Mouse (Mus musculus): ENCODE measurements around the gene Lxn. TPM values are rescaled to one million over a fixed set of nuclear protein-coding genes. Genes with fewer than 3 reads are reported as not detected.

Lxn gene
- total RNA-seq, 2 experiments from 2014 or later, result 17.6 to 21.9 TPM

DNA sequence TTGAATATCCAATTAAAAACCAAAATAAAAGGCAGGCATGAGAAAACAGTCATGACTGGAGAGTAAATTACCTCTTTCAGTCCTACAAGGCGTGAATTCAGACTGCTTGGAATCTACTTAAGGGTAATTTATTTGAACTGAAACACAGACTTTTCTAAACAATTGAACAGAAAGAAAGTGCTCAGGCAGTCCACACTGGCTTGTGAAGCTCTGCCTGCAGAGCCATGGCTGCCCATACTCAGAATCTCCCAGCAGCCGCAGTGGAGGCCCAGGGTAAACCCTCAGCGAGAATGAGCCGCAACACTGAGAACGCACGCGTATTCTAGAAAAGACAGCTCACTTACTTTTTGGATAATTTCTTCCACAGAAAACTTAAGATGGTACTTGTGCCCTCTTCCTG lies 1.7 kb downstream of the Lxn start:
- DNase-seq, result no peak

DNA sequence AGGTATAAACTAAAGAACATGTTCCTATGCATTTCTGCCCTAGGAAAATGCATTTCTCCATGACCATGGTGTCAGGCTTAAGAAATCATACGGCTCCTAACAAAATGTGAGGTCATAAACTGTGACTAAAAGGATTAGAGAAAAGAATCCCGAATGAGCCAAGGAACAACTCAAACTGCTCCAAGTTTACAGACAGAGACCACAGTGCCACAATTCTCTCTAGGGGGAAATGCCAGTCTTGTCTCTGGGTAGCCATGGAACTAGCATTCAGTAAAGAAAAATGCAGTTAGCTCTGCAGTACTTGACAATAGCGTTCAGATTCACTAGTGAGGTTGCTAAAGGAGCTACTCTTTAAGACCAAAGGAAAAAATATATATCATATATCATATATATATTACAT lies 3.8 kb downstream of the Lxn start:
- no peak for DNase-seq

DNA sequence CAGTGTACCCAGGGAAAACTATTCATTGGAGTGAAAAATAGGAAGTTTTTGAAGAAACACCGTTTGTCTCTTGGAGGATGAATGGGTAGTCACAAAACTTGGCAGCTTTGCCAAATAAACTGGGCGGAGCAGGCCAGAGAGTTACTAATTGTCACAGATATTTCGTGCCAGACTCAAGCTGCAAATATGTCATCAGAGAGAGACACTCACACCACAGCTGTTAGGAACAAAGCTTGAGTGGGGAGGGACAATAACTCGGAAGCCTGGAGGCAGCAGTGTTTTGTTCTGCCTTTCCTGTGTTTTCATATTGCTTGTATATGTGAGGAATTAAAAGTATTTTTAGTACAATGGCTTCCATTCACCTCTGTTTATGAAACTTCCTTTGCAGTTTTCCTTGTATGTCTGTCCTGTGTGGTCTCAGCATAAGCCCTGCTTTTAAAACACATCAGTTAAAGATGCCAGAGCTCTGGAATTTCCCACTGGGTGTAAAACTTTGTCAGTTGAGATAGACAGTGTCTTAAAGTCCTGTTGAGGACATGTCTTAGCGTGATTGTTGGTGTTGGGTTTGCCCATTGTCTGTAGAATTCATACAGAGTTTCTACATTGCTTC lies 13.0 kb downstream of the Lxn start:
- DNase-seq, result no peak

DNA sequence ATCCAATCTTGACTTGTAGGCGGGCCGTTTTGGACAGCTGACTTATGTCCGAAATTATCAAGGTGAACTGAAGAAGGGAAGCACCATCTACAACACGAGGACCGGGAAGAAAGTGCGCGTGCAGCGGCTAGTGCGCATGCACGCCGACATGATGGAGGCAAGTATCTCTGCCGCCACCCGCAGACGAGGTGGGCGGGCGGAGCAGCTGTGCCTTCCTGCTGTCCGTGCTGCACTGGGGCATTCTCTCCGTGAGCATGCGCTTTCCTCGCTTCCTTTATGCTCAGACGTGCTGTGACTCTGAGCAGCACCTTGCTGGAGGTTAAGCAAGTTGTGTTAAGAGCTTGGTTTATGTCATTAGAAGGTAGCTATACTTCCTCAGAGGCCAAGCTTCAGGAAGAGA lies 14.1 kb downstream of the Lxn start:
- DNase-seq, result no peak

DNA sequence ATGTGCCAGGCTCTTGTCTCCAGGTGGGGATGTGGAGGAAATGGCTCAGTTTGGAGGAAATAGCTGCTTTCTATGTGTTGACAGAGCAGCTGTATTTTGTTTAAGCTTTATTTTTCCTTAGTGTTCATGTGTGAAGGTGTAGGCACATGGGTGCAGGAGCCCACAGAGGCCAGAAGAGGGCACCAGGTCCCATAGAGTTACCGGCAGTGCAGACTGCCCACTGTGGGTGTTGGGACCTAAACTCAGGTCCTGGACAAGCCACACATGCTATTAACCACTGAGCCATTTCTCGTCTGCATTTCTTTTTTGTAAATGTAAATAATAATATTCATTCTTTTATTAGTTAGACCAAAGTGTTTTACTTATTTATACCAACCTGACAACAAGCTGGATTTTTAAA lies 16.6 kb downstream of the Lxn start:
- DNase-seq, result no peak

DNA sequence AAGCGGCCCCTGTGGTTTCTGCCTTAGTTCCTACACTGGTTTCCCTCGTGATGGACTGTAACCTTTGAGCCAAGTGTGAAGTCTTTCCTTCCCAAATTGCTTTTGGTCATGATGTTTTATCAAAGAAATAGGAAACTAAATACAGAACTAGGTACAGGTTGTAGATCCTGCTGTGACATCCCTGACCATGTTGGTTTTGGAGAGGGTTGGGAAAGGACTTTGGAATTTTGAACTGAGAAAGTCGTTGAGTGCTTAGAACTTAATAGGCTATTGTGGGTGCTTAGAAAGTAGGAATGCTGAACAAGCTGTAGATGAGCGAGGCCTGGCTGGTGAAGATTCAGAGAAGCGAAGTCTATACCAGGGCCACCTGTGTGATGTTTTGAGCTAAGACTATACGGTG lies 29.7 kb downstream of the Lxn start:
- no peak for DNase-seq

DNA sequence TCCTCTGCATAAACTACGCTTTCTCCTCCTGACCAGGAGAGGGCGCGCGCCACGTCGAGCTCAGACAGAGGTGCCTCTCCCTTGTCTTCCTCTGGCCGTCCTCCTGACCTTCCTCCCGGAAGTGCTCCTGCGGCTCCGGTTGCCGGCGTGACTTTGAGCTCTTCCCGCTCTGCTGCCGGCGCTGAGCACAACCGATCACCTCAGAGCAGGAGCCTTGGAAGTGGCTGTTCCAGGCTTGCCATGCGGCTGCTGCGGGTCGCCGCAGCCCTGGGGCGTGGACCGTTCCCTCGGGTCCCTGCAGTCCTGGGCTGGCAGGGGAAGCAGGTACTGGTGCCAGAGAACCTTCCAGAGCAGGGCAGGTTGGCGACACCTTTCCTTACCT lies 33.7 kb downstream of the Lxn start, which contains the start of gene Gfm1:
TSS of gene Gfm1 (plus strand) at position 98 of the 382 bp plus-strand sequence.
- peak; percentile 93 for DNase-seq

DNA sequence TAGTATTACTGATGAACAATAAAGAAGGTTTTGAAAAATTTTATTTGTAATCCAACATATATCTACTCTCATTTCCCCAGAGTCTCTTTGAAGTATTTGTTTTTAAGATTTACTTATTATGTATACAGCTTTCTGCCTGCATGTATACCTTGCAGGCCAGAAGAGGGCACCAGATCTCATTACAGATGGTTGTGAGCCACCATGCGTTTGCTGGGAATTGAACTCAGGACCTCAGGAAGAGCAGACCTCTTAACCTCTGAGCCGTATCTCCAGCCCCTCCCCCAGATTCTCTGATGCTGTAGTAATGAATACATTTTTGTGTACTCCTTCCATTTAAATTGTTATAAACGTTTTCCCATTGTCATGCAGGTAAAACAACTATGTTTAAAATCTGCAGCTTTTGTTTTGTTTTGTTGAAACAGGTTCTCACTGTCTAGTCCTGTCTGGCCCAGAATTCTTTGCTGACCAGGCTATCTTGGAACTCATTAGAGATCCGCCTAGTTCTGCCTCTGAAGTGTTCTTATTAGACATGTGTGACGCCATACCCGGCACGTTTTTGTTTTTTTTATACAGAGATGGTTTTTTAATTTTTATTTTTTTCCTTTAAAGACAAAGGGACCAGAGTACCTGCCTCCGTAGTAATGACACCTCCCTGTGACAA lies 34.3 kb downstream of the Lxn start:
- no peak for DNase-seq

Other genes starting within 250 kb of the Lxn start
- gene Mlf1, start 89.8 kb downstream of the Lxn start, total RNA-seq (2021), result 10 to 100 TPM; 13.6 to 55.4 TPM
- gene Gm17402, start 88.8 kb downstream of the Lxn start, total RNA-seq (2021), result not detected
- gene Gfm1, start 33.8 kb downstream of the Lxn start, total RNA-seq (2021), result 100 to 1,000 TPM; 122 to 132 TPM
- 1 to 10 TPM; 1.7 to 1.8 TPM for gene Rarres1, start 51.6 kb upstream of the Lxn start, total RNA-seq (2021)
- gene Mfsd1, start 118.8 kb upstream of the Lxn start, total RNA-seq (2021), result 10 to 100 TPM; 58.7 to 62.8 TPM

Measured in adrenal gland, postnatal 10 days (tissue).